Mouse (Mus musculus) C2C12 (cell line): ENCODE results near the gene Pemt. TPM values are rescaled to one million over a fixed set of nuclear protein-coding genes. Genes with fewer than 3 reads are reported as not detected.

Experiments
- H3K27me3 ChIP-seq: one replicate; pipeline ENCODE4 v1.6.1; 2011; ENCODE audit not compliant: control insufficient read depth, insufficient read depth, insufficient read length
- H3K36me3 ChIP-seq: one replicate; pipeline ENCODE4 v1.6.1; 2011; ENCODE audit not compliant: control insufficient read depth, insufficient read depth
- H3K4me3 ChIP-seq: one replicate; pipeline ENCODE4 v1.5.1; 2011; ENCODE audit warnings: mild to moderate bottlenecking, control low read depth; ENCODE audit not compliant: poor library complexity, insufficient read depth, severe bottlenecking
- H3K79me2 ChIP-seq: one replicate; pipeline ENCODE4 v1.6.1; 2011; ENCODE audit not compliant: control insufficient read depth, insufficient read depth
- H3K79me3 ChIP-seq: one replicate; pipeline ENCODE4 v1.6.1; 2011; ENCODE audit warnings: low read depth, control low read depth
- H3ac ChIP-seq: one replicate; pipeline ENCODE3; 2011; ENCODE audit warnings: low read depth; ENCODE audit not compliant: control insufficient read depth, insufficient read length
- CEBPB ChIP-seq: IDR thresholded peaks from one replicate; pipeline ENCODE4 v1.6.1; 2011; ENCODE audit warnings: low read depth, mild to moderate bottlenecking, control low read depth, moderate library complexity
- CTCF ChIP-seq: IDR thresholded peaks from one replicate; pipeline ENCODE4 v1.5.1; 2011; ENCODE audit not compliant: control insufficient read depth, insufficient read depth, insufficient read length
- FOSL1 ChIP-seq: IDR thresholded peaks from one replicate; pipeline ENCODE4 v1.8.0; 2011; ENCODE audit warnings: mild to moderate bottlenecking, low read length; ENCODE audit not compliant: poor library complexity, insufficient read depth, severe bottlenecking
- MAX ChIP-seq: IDR thresholded peaks from one replicate; pipeline ENCODE4 v1.6.1; 2011; ENCODE audit warnings: mild to moderate bottlenecking, control low read depth
- MYOD1 ChIP-seq: IDR thresholded peaks from one replicate; pipeline ENCODE4 v1.6.1; 2011; ENCODE audit warnings: low read depth; ENCODE audit not compliant: control insufficient read depth, insufficient read length
- MYOG ChIP-seq: IDR thresholded peaks from one replicate; pipeline ENCODE4 v1.6.1; 2011; ENCODE audit not compliant: control insufficient read depth, insufficient read length; ENCODE audit errors: extremely low read depth
- USF1 ChIP-seq: IDR thresholded peaks from one replicate; pipeline ENCODE4 v1.6.1; 2011; ENCODE audit warnings: low read depth, mild to moderate bottlenecking, control low read depth, moderate library complexity
- polyA plus RNA-seq: library from polyadenylated mRNA; unstranded; fragments of >200 nt; fragmentation: generic; extraction: Trizol; gene quantifications from one replicate; pipeline ENCODE4 v1.2.1, GENCODE M21; 2012; ENCODE audit warnings: missing spikeins

Gene Pemt
- polyA plus RNA-seq, 1 experiment: 16.7 TPM

- no peak overlapping the region for H3K4me3 ChIP-seq
- no peak overlapping the region for H3ac ChIP-seq
- H3K79me3 ChIP-seq: no peaks in the 10 kb centered on the region
- H3K27me3 ChIP-seq: no peaks in the 10 kb centered on the region
- H3K79me2 ChIP-seq: no peaks in the 10 kb centered on the region
- no peak for TF ChIP-seq CEBPB
- TF ChIP-seq USF1: no peak
- TF ChIP-seq CTCF: no peak
- TF ChIP-seq MYOD1: no peak
- TF ChIP-seq MYOG: no peak
- no peak for TF ChIP-seq MAX
- no peak for TF ChIP-seq FOSL1
- H3K36me3 ChIP-seq: no peaks in the 10 kb centered on the region
These were observed 27.7 kb upstream of the Pemt start for GRCm38 (mm10) chr11:60073936-60074502.

GRCm38 (mm10) chr11:60073121-60073520 is 26.8 kb upstream of the Pemt start:
- Histone ChIP-seq H3K27me3 (no peaks in the 10 kb centered on the region), H3K36me3 (no peaks in the 10 kb centered on the region), H3K79me2 (no peaks in the 10 kb centered on the region), H3ac (no peak overlapping the region), H3K79me3 (no peaks in the 10 kb centered on the region), H3K4me3 (no peak overlapping the region)
- no peak for TF ChIP-seq CTCF
- no peak for TF ChIP-seq MYOD1
- TF ChIP-seq USF1: no peak
- TF ChIP-seq MYOG: no peak
- TF ChIP-seq CEBPB: no peak

- no peaks in the 10 kb centered on the region for H3K79me2 ChIP-seq
- H3ac ChIP-seq: no peak overlapping the region
- H3K79me3 ChIP-seq: no peaks in the 10 kb centered on the region
- no peaks in the 10 kb centered on the region for H3K27me3 ChIP-seq
- H3K4me3 ChIP-seq: no peak overlapping the region
- H3K36me3 ChIP-seq: no peaks in the 10 kb centered on the region
- TF ChIP-seq CEBPB: no peak
- TF ChIP-seq MAX: no peak
- no peak for TF ChIP-seq CTCF
- no peak for TF ChIP-seq MYOD1
- TF ChIP-seq FOSL1: no peak
- TF ChIP-seq MYOG: no peak
- TF ChIP-seq USF1: no peak
These were observed 24.9 kb upstream of the Pemt start for GRCm38 (mm10) chr11:60071221-60071620.

GRCm38 (mm10) chr11:60070599-60070998 is 24.3 kb upstream of the Pemt start:
- no peak for TF ChIP-seq MAX
- TF ChIP-seq CTCF: no peak
- no peak for TF ChIP-seq MYOG
- no peak for TF ChIP-seq MYOD1
- TF ChIP-seq CEBPB: no peak
- TF ChIP-seq USF1: no peak
- no peak for TF ChIP-seq FOSL1
- H3K36me3 ChIP-seq: no peaks in the 10 kb centered on the region
- H3K4me3 ChIP-seq: no peak overlapping the region
- H3K79me2 ChIP-seq: no peaks in the 10 kb centered on the region
- no peaks in the 10 kb centered on the region for H3K27me3 ChIP-seq
- no peak overlapping the region for H3ac ChIP-seq
- no peaks in the 10 kb centered on the region for H3K79me3 ChIP-seq

GRCm38 (mm10) chr11:60068631-60069030 is 22.3 kb upstream of the Pemt start:
- Histone ChIP-seq H3K36me3 (no peaks in the 10 kb centered on the region), H3K79me3 (no peaks in the 10 kb centered on the region), H3ac (no peak overlapping the region), H3K4me3 (no peak overlapping the region), H3K27me3 (no peaks in the 10 kb centered on the region), H3K79me2 (no peaks in the 10 kb centered on the region)
- TF ChIP-seq FOSL1 (no peak), MYOD1 (no peak), USF1 (no peak), CTCF (no peak), CEBPB (no peak), MYOG (no peak), MAX (no peak)

GRCm38 (mm10) chr11:60067646-60068045 is 21.4 kb upstream of the Pemt start:
- Histone ChIP-seq H3K79me2 (no peaks in the 10 kb centered on the region), H3K36me3 (no peaks in the 10 kb centered on the region), H3K4me3 (no peak overlapping the region), H3ac (no peak overlapping the region), H3K79me3 (no peaks in the 10 kb centered on the region), H3K27me3 (peaks cover under 1% of the 10 kb centered on the region)
- no peak for TF ChIP-seq USF1
- no peak for TF ChIP-seq CEBPB
- no peak for TF ChIP-seq MYOD1
- TF ChIP-seq MAX: no peak
- TF ChIP-seq CTCF: no peak
- no peak for TF ChIP-seq FOSL1
- TF ChIP-seq MYOG: no peak
